Mouse (Mus musculus): Measurements from ENCODE around the gene Gltp. TPM values are rescaled to one million over a fixed set of nuclear protein-coding genes. Genes with fewer than 3 reads are reported as not detected.

Gene Gltp
- polyA plus RNA-seq, 1 experiment from 2014 or later, result 62.0 TPM

GRCm38 (mm10) chr5:114674594-114674993 lies 16.2 kb downstream of the Gltp start:
- ATAC-seq (ENCODE audit: low FRiP score, low read depth), result no peak
- Histone ChIP-seq H3K4me3 (no peak overlapping the region), H3K9ac (replicated peaks) (no peak overlapping the region), H3K4me1 (peaks cover 11% of the 10 kb centered on the region), H3K27ac (replicated peaks) (no peak overlapping the region), H3K36me3 (peaks cover 46% of the 10 kb centered on the region), H3K4me2 (replicated peaks) (no peak overlapping the region), H3K9me3 (no peaks in the 10 kb centered on the region), H3K27me3 (no peaks in the 10 kb centered on the region)
- 94% methylated on average over 8 of the region's 8 CpGs for WGBS

- no peak for ATAC-seq (ENCODE audit: low FRiP score, low read depth)
- Histone ChIP-seq H3K27me3 (no peaks in the 10 kb centered on the region; the same call in none of the 2 replicates), H3K9ac (replicated peaks) (no peak overlapping the region), H3K4me3 (no peak overlapping the region), H3K9me3 (no peaks in the 10 kb centered on the region), H3K4me1 (peaks cover 12% of the 10 kb centered on the region; the same call in 1 of the 2 replicates), H3K27ac (replicated peaks) (no peak overlapping the region), H3K4me2 (replicated peaks) (no peak overlapping the region), H3K36me3 (peaks cover 43% of the 10 kb centered on the region)
- 93% methylated on average over 13 of the region's 13 CpGs for WGBS
Observed at GRCm38 (mm10) chr5:114673114-114673513, 17.7 kb downstream of the Gltp start.

- Histone ChIP-seq H3K4me2 (replicated peaks) (no peak overlapping the region), H3K9ac (replicated peaks) (no peak overlapping the region), H3K36me3 (peaks cover 14% of the 10 kb centered on the region), H3K4me1 (peaks cover 19% of the 10 kb centered on the region; the same call in 1 of the 2 replicates), H3K27me3 (peaks cover 3% of the 10 kb centered on the region), H3K4me3 (no peak overlapping the region), H3K27ac (replicated peaks) (no peak overlapping the region), H3K9me3 (no peaks in the 10 kb centered on the region)
- no peak for ATAC-seq (ENCODE audit: low FRiP score, low read depth)
- WGBS, result 88% methylated on average over 5 of the region's 5 CpGs
Observed at GRCm38 (mm10) chr5:114669014-114669413, 21.8 kb downstream of the Gltp start.

GRCm38 (mm10) chr5:114667228-114667856 lies 23.4 kb downstream of the Gltp start:
- Histone ChIP-seq H3K9ac (replicated peaks) (no peak overlapping the region), H3K4me3 (peak overlapping the region; percentile 32), H3K4me1 (peaks cover 19% of the 10 kb centered on the region; the same call in 1 of the 2 replicates), H3K9me3 (no peaks in the 10 kb centered on the region), H3K27me3 (peaks cover 3% of the 10 kb centered on the region), H3K27ac (replicated peaks) (0 out of 2 replicates have a peak overlapping the region, but pooled peaks have one; percentile 46), H3K36me3 (0 out of 2 replicates have a peak, but pooled peaks cover 4% of the 10 kb centered on the region), H3K4me2 (replicated peaks) (peak overlapping the region; percentile 55)
- peak; percentile 86 for ATAC-seq (ENCODE audit: low FRiP score, low read depth)
- 5% methylated on average over 36 of the region's 36 CpGs for WGBS

- Histone ChIP-seq H3K27ac (replicated peaks) (no peak overlapping the region), H3K27me3 (peaks cover 3% of the 10 kb centered on the region), H3K4me1 (peaks cover 19% of the 10 kb centered on the region; the same call in 1 of the 2 replicates), H3K4me3 (no peak overlapping the region), H3K4me2 (replicated peaks) (no peak overlapping the region), H3K9me3 (no peaks in the 10 kb centered on the region), H3K36me3 (0 out of 2 replicates have a peak, but pooled peaks cover 4% of the 10 kb centered on the region), H3K9ac (replicated peaks) (no peak overlapping the region)
- 83% methylated on average over 1 of the region's 1 CpGs for WGBS
- ATAC-seq (ENCODE audit: low FRiP score, low read depth), result no peak
Observed at GRCm38 (mm10) chr5:114666659-114667058, 24.1 kb downstream of the Gltp start.

- ATAC-seq (ENCODE audit: low FRiP score, low read depth), result no peak
- Histone ChIP-seq H3K27ac (replicated peaks) (no peak overlapping the region), H3K36me3 (0 out of 2 replicates have a peak, but pooled peaks cover 1% of the 10 kb centered on the region), H3K4me3 (no peak overlapping the region), H3K9ac (replicated peaks) (no peak overlapping the region), H3K4me1 (peaks cover 11% of the 10 kb centered on the region; the same call in 1 of the 2 replicates), H3K27me3 (peaks cover 16% of the 10 kb centered on the region), H3K4me2 (replicated peaks) (no peak overlapping the region), H3K9me3 (no peaks in the 10 kb centered on the region)
- 72% methylated on average over 7 of the region's 7 CpGs for WGBS
Observed at GRCm38 (mm10) chr5:114664750-114665149, 26.0 kb downstream of the Gltp start.

GRCm38 (mm10) chr5:114664139-114664538 lies 26.6 kb downstream of the Gltp start:
- ATAC-seq (ENCODE audit: low FRiP score, low read depth), result no peak
- Histone ChIP-seq H3K9me3 (no peaks in the 10 kb centered on the region), H3K4me2 (replicated peaks) (no peak overlapping the region), H3K4me3 (no peak overlapping the region), H3K27me3 (peaks cover 22% of the 10 kb centered on the region), H3K4me1 (peaks cover 7% of the 10 kb centered on the region; the same call in 1 of the 2 replicates), H3K27ac (replicated peaks) (no peak overlapping the region), H3K36me3 (no peaks in the 10 kb centered on the region), H3K9ac (replicated peaks) (no peak overlapping the region)
- WGBS, result 89% methylated on average over 4 of the region's 4 CpGs

- Histone ChIP-seq H3K9ac (replicated peaks) (no peak overlapping the region), H3K27ac (replicated peaks) (no peak overlapping the region), H3K36me3 (no peaks in the 10 kb centered on the region), H3K9me3 (no peaks in the 10 kb centered on the region), H3K4me2 (replicated peaks) (no peak overlapping the region), H3K4me3 (no peak overlapping the region), H3K27me3 (peaks cover 50% of the 10 kb centered on the region), H3K4me1 (peaks cover 15% of the 10 kb centered on the region)
- 80% methylated on average over 6 of the region's 6 CpGs for WGBS
- no peak for ATAC-seq (ENCODE audit: low FRiP score, low read depth)
Observed at GRCm38 (mm10) chr5:114661029-114661428, 29.8 kb downstream of the Gltp start.

GRCm38 (mm10) chr5:114658255-114658654 lies 32.5 kb downstream of the Gltp start, which contains the start of gene Trpv4:
Gene Trpv4 (minus strand): TSS chr5:114658421.
- H3K4me2 ChIP-seq (replicated peaks), result peak within 1 kb of the TSS; percentile 63
- 1% methylated on average over 43 of the region's 47 CpGs for WGBS
- H3K9ac ChIP-seq (replicated peaks), result peak within 1 kb of the TSS; percentile 37
- H3K4me3 ChIP-seq, result peak within 1 kb of the TSS; percentile 40
- H3K27me3 ChIP-seq, result peaks cover 66% of the 10 kb centered on the region
- H3K27ac ChIP-seq (replicated peaks), result no peak within 1 kb of the TSS
- H3K36me3 ChIP-seq, result no peaks in the 10 kb centered on the region
- no peak for ATAC-seq (ENCODE audit: low FRiP score, low read depth)
- H3K4me1 ChIP-seq, result peaks cover 11% of the 10 kb centered on the region
- H3K9me3 ChIP-seq, result no peaks in the 10 kb centered on the region

GRCm38 (mm10) chr5:114657426-114657825 lies 33.4 kb downstream of the Gltp start:
- 33% methylated on average over 10 of the region's 10 CpGs for WGBS
- H3K36me3 ChIP-seq, result no peaks in the 10 kb centered on the region
- peak overlapping the region; percentile 63; the same call in 1 of the 2 replicates for H3K4me2 ChIP-seq (replicated peaks)
- peaks cover 11% of the 10 kb centered on the region for H3K4me1 ChIP-seq
- ATAC-seq (ENCODE audit: low FRiP score, low read depth), result no peak
- no peaks in the 10 kb centered on the region for H3K9me3 ChIP-seq
- no peak overlapping the region for H3K27ac ChIP-seq (replicated peaks)
- H3K4me3 ChIP-seq, result peak overlapping the region; percentile 40; the same call in 1 of the 2 replicates
- H3K9ac ChIP-seq (replicated peaks), result no peak overlapping the region
- H3K27me3 ChIP-seq, result peaks cover 67% of the 10 kb centered on the region

- H3K27ac ChIP-seq (replicated peaks), result no peak overlapping the region
- no peak overlapping the region for H3K9ac ChIP-seq (replicated peaks)
- peaks cover 13% of the 10 kb centered on the region for H3K4me1 ChIP-seq
- ATAC-seq (ENCODE audit: low FRiP score, low read depth), result no peak
- H3K4me2 ChIP-seq (replicated peaks), result no peak overlapping the region
- 83% methylated on average over 7 of the region's 7 CpGs for WGBS
- peaks cover 78% of the 10 kb centered on the region for H3K27me3 ChIP-seq
- H3K9me3 ChIP-seq, result no peaks in the 10 kb centered on the region
- H3K4me3 ChIP-seq, result no peak overlapping the region
- H3K36me3 ChIP-seq, result no peaks in the 10 kb centered on the region
Observed at GRCm38 (mm10) chr5:114656305-114656704, 34.5 kb downstream of the Gltp start.

GRCm38 (mm10) chr5:114655721-114656120 lies 35.1 kb downstream of the Gltp start:
- Histone ChIP-seq H3K27me3 (peaks cover 81% of the 10 kb centered on the region), H3K27ac (replicated peaks) (no peak overlapping the region), H3K9ac (replicated peaks) (no peak overlapping the region), H3K4me2 (replicated peaks) (no peak overlapping the region), H3K4me1 (peaks cover 18% of the 10 kb centered on the region), H3K36me3 (no peaks in the 10 kb centered on the region), H3K9me3 (no peaks in the 10 kb centered on the region), H3K4me3 (no peak overlapping the region)
- no peak for ATAC-seq (ENCODE audit: low FRiP score, low read depth)
- WGBS, result 93% methylated on average over 5 of the region's 5 CpGs

All from midbrain, embryonic 12.5 days (tissue).